Mouse (Mus musculus) hindbrain, embryonic 13.5 days (tissue): Measurements from ENCODE around the gene Rab27a. TPM values are rescaled to one million over a fixed set of nuclear protein-coding genes. Genes with fewer than 3 reads are reported as not detected.

Source experiments
- ATAC-seq: fragments of 200-750 bp; cut with Nextera tagmentation; 2 replicates; pipeline ENCODE4 v1.8.0; 2017; ENCODE audit warnings: moderate TSS enrichment; ENCODE audit not compliant: low FRiP score
- H3K27ac ChIP-seq: fragments of 300-500 bp; sonication (generic); 2 replicates; pipeline ENCODE4 v1.5.1; 2015; ENCODE audit warnings: inconsistent platforms, mild to moderate bottlenecking, moderate library complexity
- H3K27me3 ChIP-seq: fragments of 300-500 bp; sonication (generic); 2 replicates; pipeline ENCODE4 v1.6.1; 2015; ENCODE audit warnings: mild to moderate bottlenecking, inconsistent platforms
- H3K36me3 ChIP-seq: fragments of 300-500 bp; sonication (generic); 2 replicates; pipeline ENCODE4 v1.6.1; 2015; ENCODE audit warnings: mild to moderate bottlenecking, inconsistent platforms
- H3K4me1 ChIP-seq: fragments of 300-500 bp; sonication (generic); replicated peaks from 2 replicates; pipeline ENCODE4 v1.6.1; 2015; ENCODE audit warnings: inconsistent platforms
- H3K4me2 ChIP-seq: fragments of 300-500 bp; sonication (generic); 2 replicates; pipeline ENCODE4 v1.6.1; 2015; ENCODE audit warnings: inconsistent platforms, mild to moderate bottlenecking, moderate library complexity
- H3K4me3 ChIP-seq: fragments of 300-500 bp; sonication (generic); 2 replicates; pipeline ENCODE4 v1.5.1; 2015; ENCODE audit warnings: mild to moderate bottlenecking, inconsistent platforms
- H3K9ac ChIP-seq: fragments of 300-500 bp; sonication (generic); 2 replicates; pipeline ENCODE4 v1.6.1; 2015; ENCODE audit warnings: mild to moderate bottlenecking, inconsistent platforms
- H3K9me3 ChIP-seq: fragments of 300-500 bp; sonication (generic); 2 replicates; pipeline ENCODE4 v1.6.1; 2016; ENCODE audit warnings: inconsistent platforms
- WGBS: fragments of 180-500 bp; shearing (Covaris S2); methylation state at CpG from one replicate; pipeline ENCODE4 v1.1.7; 2015; 5-methylcytosine and 5-hydroxymethylcytosine counted together
- polyA plus RNA-seq: library from polyadenylated mRNA; unstranded; fragments of >200 nt; fragmentation: Nextera tagmentation; extraction: Ambion mirVana; gene quantifications from 2 replicates; pipeline ENCODE4 v1.2.1, GENCODE M21; 2015

The Rab27a gene
- polyA plus RNA-seq, 1 experiment from 2014 or later, result 1.3 TPM

DNA sequence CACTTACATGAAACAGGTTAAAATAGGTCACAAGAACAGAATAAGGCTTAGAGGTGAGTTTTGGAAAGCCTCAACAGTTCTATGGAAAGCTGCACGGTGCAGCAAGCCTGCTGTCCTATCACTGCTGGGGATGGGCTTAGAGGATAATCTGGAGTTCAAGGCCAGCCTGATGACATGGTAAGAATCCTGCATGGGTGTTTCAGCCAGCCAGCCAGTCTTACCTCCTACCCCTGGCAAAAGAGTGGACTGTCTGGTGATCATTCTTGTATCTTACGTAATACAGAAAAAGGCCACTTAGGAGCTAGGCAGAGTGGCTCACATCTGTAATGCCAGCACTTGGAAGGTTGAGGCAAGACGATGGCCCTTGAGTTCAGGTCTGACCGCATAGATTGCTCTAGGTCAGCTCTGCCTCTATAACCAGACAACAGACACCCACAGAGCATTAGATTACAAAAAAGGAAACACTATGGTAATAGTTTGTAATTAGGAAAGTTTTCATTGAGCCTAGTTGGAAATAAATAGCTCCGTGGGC lies 24.0 kb upstream of the Rab27a start:
- ATAC-seq, result no peak
- Histone ChIP-seq H3K9me3 (no peaks in the 10 kb centered on the region), H3K27me3 (no peaks in the 10 kb centered on the region), H3K9ac (no peak overlapping the region), H3K4me2 (no peak overlapping the region), H3K4me1 (peaks cover 2% of the 10 kb centered on the region; the same call in 1 of the 2 replicates), H3K4me3 (no peak overlapping the region), H3K36me3 (peaks cover 73% of the 10 kb centered on the region), H3K27ac (no peak overlapping the region)
- WGBS, result 94% methylated on average over 5 of the region's 5 CpGs

DNA sequence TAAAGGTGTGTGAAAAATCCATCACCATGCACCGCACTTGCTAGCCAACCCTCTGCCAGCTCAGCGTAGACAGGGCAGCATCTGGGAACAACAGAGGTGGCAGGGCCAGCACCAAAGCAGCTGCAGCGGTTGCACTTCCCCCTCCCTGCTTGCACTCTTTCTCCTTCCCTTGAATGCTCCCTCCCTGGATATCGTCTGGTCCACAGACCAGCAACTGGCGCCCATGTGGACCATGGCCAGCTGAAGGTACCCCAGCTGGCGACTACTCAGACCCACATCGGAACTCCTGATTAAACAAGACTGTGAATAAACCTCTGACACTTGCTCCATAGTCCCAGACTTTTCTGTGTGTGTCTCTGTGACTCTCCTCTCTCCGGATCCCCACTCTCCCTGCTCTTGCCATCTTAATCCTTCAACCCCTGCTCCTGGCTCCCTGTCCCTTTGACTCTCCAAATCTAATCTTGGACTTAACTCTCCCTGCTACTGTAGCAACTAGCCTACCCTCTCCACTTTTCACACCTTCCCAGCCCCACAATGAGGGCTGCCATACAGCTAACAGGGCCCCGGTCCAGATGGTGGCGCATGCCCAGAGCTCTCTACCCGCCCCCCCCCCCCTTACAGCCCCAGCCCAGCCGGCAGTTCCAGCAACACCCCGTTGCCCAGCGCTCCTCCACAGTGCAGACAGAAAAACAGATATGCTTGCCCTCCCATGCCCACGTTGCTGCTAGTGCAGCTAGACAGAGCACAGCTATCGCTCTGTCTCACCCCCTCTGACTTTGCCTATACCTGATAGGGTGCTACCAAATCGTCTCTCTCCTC lies 18.6 kb upstream of the Rab27a start:
- ATAC-seq, result peak; percentile 75
- WGBS, result 18% methylated on average over 17 of the region's 17 CpGs
- Histone ChIP-seq H3K4me1 (peaks cover 11% of the 10 kb centered on the region; the same call in 1 of the 2 replicates), H3K9ac (peak overlapping the region; percentile 13; the same call in 1 of the 2 replicates), H3K27me3 (no peaks in the 10 kb centered on the region), H3K4me3 (no peak overlapping the region), H3K27ac (peak overlapping the region; percentile 35; the same call in 1 of the 2 replicates), H3K36me3 (peaks cover 49% of the 10 kb centered on the region), H3K9me3 (no peaks in the 10 kb centered on the region), H3K4me2 (peak overlapping the region; percentile 36)

DNA sequence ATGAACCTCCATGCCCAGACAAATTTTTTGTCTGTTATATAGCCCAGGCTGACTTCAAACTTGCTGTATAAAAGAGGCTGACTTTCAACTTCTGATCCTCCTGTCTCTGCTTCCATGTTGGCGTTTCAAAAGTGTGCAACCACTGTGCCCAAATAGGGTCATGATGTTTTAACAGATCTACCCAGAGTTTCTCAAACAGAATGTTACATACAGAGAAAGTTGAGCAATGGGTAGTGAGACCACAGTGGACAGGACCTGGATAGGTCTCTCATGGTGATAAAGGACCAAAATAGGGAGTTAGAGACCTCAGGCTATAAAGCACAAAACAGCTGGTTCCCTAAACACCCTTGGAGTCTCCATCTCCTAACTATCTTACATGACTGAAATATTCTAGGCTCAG lies 14.2 kb upstream of the Rab27a start:
- Histone ChIP-seq H3K4me2 (no peak overlapping the region), H3K9me3 (no peaks in the 10 kb centered on the region), H3K9ac (no peak overlapping the region), H3K27me3 (no peaks in the 10 kb centered on the region), H3K4me1 (peaks cover 10% of the 10 kb centered on the region; the same call in 1 of the 2 replicates), H3K4me3 (no peak overlapping the region), H3K27ac (no peak overlapping the region), H3K36me3 (peaks cover 60% of the 10 kb centered on the region)
- 100% methylated on average over 1 of the region's 1 CpGs for WGBS
- ATAC-seq, result no peak

DNA sequence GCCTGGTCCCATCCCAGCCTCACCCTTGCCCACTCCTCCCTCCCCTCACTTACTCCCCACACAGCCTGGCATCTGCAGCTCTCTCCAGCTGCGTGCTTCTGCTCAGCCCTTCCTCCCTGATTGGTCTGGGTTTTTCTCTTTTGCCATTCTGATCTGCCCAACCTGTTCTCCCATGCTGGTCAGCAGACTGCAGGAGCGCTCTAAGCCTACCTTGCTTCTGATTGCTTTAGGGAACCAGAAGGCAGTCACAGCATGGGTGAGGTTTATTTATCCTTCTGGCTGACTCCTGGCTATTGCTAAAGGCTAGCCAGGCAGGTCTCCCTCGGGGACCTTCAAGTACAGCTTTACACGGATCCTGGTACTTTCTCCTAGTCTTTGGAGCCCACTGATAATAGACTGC lies 13.2 kb upstream of the Rab27a start:
- Histone ChIP-seq H3K9me3 (no peaks in the 10 kb centered on the region), H3K4me3 (no peak overlapping the region), H3K27ac (no peak overlapping the region), H3K36me3 (peaks cover 67% of the 10 kb centered on the region), H3K27me3 (no peaks in the 10 kb centered on the region), H3K4me1 (0 out of 2 replicates have a peak, but pooled peaks cover 1% of the 10 kb centered on the region), H3K4me2 (no peak overlapping the region), H3K9ac (no peak overlapping the region)
- no peak for ATAC-seq
- WGBS, result 69% methylated on average over 4 of the region's 4 CpGs

DNA sequence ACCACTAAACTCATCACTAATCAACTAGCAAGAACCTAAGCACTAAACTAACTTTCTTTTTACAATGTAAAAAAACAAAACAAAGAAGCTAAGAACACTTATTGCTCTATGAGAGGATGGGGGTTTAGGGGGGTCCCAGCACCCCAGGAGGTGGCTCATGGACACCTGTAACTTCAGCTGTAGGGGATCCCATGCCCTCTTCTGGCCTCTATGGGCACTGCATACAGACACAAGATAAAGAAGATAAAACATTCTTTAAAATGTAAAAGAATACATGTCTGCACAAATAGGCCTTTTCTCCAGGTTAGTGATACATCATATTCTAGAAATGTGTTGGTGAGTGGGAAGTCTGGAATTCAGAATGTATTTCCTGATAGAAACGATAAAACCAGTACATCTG lies 11.2 kb upstream of the Rab27a start:
- Histone ChIP-seq H3K27me3 (no peaks in the 10 kb centered on the region), H3K4me3 (no peak overlapping the region), H3K9me3 (no peaks in the 10 kb centered on the region), H3K4me1 (peaks cover 2% of the 10 kb centered on the region), H3K36me3 (peaks cover 63% of the 10 kb centered on the region), H3K27ac (no peak overlapping the region), H3K4me2 (no peak overlapping the region), H3K9ac (no peak overlapping the region)
- no peak for ATAC-seq
- 98% methylated on average over 1 of the region's 1 CpGs for WGBS

DNA sequence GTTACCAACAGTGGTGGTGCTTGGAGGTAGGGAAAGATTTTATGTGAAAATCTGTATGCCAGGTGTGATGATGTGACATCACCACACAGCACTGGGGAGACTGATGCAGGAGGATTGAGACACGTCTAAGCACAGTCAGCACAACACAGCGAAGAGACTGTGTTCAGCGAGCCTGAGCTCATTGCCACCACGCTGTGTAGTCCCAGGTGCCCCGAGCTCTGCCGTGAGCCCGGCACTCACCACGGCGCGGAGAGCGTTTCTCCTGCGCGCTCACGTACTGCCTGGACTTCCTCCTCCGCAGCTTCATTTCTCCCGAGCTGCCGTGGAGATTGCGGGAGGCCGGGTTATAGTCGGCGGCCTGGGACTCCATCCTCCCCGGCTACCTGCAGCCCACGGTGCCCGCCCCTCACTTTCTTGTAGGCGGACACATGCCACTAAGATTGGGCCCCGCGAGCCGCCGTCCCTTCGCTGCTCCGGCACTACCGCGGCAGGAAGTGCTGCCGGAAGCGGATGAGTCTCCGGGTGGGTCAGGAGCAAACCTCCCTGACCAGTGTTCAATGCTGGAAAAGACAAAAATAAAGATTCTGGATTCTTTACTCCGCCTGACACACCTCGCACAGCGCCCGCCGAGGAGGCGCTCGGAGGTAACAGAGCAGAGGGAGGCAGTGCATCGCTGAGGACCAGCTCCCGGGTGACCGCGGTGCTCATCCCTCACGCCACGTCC lies 5.3 kb upstream of the Rab27a start:
- peak overlapping the region; percentile 76 for H3K4me3 ChIP-seq
- peaks cover 12% of the 10 kb centered on the region for H3K36me3 ChIP-seq
- peak overlapping the region; percentile 85 for H3K9ac ChIP-seq
- peak; percentile 93 for ATAC-seq
- peaks cover 24% of the 10 kb centered on the region for H3K4me1 ChIP-seq
- peak overlapping the region; percentile 92 for H3K4me2 ChIP-seq
- no peaks in the 10 kb centered on the region for H3K9me3 ChIP-seq
- 0% methylated on average over 49 of the region's 49 CpGs for WGBS
- H3K27me3 ChIP-seq, result no peaks in the 10 kb centered on the region
- peak overlapping the region; percentile 91 for H3K27ac ChIP-seq

DNA sequence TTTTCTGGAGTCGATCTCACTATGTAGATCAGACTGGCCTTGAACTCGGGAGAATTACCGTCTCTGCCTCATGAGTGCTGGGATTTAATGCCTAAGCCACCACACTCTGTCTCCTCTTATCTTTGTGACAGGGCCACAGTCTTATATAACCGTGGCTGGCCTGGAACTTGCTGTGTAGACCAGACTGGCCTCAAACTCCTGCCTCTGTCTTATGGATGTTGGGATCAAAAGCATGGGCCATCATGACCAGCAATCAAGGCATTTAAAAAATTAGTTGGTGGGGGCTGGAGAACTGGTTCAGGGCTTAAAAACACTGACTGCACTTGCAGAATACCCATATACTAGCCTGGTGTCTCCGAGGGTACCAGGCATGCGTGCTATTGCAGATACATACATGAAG lies 4.6 kb upstream of the Rab27a start, which contains the start of gene Pigb:
Pigb (minus strand) TSS at position 299 of the 400 bp plus-strand sequence.
- H3K4me1 ChIP-seq, result peaks cover 31% of the 10 kb centered on the region
- peak within 1 kb of the TSS; percentile 91 for H3K27ac ChIP-seq
- H3K36me3 ChIP-seq, result peaks cover 11% of the 10 kb centered on the region; the same call in 1 of the 2 replicates
- H3K9me3 ChIP-seq, result no peaks in the 10 kb centered on the region
- H3K27me3 ChIP-seq, result no peaks in the 10 kb centered on the region
- H3K9ac ChIP-seq, result peak within 1 kb of the TSS; percentile 85
- H3K4me2 ChIP-seq, result peak within 1 kb of the TSS; percentile 92
- ATAC-seq, result no peak
- WGBS, result 38% methylated on average over 6 of the region's 6 CpGs
- H3K4me3 ChIP-seq, result peak within 1 kb of the TSS; percentile 76

DNA sequence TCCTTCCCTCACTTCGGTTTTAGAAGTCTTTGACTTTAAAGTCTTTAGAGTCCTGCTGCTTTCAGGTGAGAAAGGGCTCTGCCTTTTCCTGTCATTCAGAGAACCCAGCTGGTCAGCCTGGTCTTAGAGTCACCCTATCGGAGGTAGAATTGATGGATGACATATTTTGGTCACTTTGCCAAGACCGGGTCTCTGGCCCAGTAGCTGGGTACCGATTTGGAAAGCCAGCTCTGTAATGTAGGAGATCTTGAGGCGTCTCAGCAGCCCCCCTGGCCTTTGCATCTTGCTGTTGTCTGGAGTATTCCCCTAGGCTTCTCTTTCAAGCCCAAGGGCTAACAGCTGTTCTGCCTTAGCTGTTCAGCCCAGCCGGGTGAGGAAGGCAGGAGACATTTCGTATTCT lies 550 bp downstream of the Rab27a start:
- Histone ChIP-seq H3K4me3 (peak overlapping the region; percentile 48), H3K27me3 (peaks cover 11% of the 10 kb centered on the region; the same call in 1 of the 2 replicates), H3K9ac (peak overlapping the region; percentile 71), H3K27ac (no peak overlapping the region), H3K4me2 (peak overlapping the region; percentile 86), H3K9me3 (no peaks in the 10 kb centered on the region), H3K4me1 (peaks cover 28% of the 10 kb centered on the region), H3K36me3 (no peaks in the 10 kb centered on the region)
- WGBS, result 13% methylated on average over 7 of the region's 7 CpGs
- no peak for ATAC-seq

DNA sequence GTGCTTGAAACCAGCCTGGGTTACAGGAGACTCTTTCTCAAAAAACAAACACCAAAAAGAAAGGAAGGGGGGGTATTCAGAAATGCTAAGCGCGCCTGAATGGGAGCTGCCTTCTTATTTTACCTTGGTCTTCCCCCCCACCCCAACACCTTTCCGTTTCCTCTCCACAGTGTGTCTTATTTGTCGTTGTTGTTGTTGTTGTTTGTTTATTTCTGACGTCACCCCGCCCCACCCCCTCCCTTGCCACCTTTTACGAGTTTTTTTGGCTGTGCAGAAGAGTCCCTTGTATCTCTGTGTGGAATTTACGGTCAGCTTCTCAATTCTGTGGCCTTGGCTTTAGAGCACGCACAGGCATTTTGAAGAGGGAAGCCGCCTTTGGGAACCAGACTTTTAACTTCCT lies 1.1 kb downstream of the Rab27a start:
- Histone ChIP-seq H3K9ac (peak overlapping the region; percentile 71; the same call in 1 of the 2 replicates), H3K4me2 (peak overlapping the region; percentile 86; the same call in 1 of the 2 replicates), H3K27me3 (peaks cover 11% of the 10 kb centered on the region; the same call in 1 of the 2 replicates), H3K36me3 (no peaks in the 10 kb centered on the region), H3K4me3 (peak overlapping the region; percentile 48), H3K4me1 (peaks cover 23% of the 10 kb centered on the region), H3K9me3 (no peaks in the 10 kb centered on the region), H3K27ac (no peak overlapping the region)
- ATAC-seq, result no peak
- 77% methylated on average over 10 of the region's 10 CpGs for WGBS

DNA sequence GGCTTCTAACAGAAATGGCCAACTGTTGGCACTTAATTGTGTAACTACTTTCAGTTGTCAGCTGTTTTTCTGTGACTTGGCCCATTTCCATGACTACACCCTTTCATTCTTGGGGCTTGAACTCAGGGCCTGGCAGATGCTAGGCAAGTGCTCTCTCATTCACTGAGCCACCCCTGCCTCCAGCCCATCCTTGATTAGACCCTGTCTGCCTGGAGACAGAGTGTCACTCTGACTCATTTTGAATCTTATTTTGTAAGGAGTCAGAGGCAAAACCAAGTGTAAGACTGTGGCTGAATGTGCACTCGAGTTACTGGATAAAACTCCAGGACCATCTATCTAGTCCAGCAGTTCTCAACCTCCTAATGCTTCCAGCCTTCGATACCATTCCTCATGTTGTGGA lies 3.3 kb downstream of the Rab27a start:
- no peaks in the 10 kb centered on the region for H3K36me3 ChIP-seq
- no peak for ATAC-seq
- peaks cover 11% of the 10 kb centered on the region; the same call in 1 of the 2 replicates for H3K27me3 ChIP-seq
- no peak overlapping the region for H3K27ac ChIP-seq
- H3K4me3 ChIP-seq, result no peak overlapping the region
- H3K9me3 ChIP-seq, result no peaks in the 10 kb centered on the region
- 89% methylated on average over 2 of the region's 2 CpGs for WGBS
- H3K4me2 ChIP-seq, result no peak overlapping the region
- H3K4me1 ChIP-seq, result peaks cover 20% of the 10 kb centered on the region
- H3K9ac ChIP-seq, result no peak overlapping the region

DNA sequence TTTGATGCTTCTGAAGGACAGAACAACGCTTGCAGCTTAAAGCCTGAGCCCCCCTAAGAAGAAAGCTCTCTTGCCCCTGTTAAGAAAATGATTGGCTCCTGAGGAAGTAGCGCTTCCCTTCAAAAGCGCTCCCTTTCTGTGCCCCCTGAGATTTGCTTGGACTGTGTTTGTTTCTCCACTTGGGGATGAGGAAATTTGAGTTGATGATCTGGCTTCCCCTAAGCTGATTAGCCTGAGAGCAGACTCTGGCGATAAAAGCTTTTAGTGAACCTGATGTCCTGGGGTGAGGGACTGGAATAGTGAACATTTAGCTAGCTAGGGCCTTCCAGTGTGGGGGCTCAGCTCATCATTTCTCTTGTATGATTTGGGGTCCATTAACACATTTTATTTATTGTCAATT lies 4.3 kb downstream of the Rab27a start:
- H3K9me3 ChIP-seq, result no peaks in the 10 kb centered on the region
- peaks cover 11% of the 10 kb centered on the region; the same call in 1 of the 2 replicates for H3K27me3 ChIP-seq
- H3K4me3 ChIP-seq, result no peak overlapping the region
- H3K4me2 ChIP-seq, result no peak overlapping the region
- no peaks in the 10 kb centered on the region for H3K36me3 ChIP-seq
- peaks cover 20% of the 10 kb centered on the region for H3K4me1 ChIP-seq
- ATAC-seq, result no peak
- WGBS, result 28% methylated on average over 4 of the region's 4 CpGs
- H3K27ac ChIP-seq, result no peak overlapping the region
- H3K9ac ChIP-seq, result no peak overlapping the region

DNA sequence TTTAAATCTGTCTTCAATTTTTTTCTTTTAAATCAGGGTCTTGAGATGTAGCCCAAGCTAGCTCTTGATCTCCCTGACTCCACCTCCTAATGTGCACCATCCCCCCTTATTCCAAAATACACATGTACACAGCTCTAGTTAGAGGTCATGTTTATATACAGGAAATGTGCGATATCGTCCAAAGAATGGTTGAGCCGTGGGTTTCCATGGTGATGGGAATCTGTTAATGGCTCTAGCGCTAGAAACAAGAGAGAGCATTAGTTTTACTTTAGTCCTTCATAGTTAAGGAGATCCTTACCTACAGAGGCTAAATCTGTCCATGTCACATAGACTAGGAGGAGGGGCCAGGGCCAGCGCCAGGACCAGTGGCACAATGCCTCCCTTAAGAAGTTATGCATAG lies 5.2 kb downstream of the Rab27a start:
- no peaks in the 10 kb centered on the region for H3K36me3 ChIP-seq
- no peak for ATAC-seq
- H3K4me2 ChIP-seq, result no peak overlapping the region
- H3K9me3 ChIP-seq, result no peaks in the 10 kb centered on the region
- H3K4me3 ChIP-seq, result no peak overlapping the region
- peaks cover 11% of the 10 kb centered on the region for H3K4me1 ChIP-seq
- peaks cover 11% of the 10 kb centered on the region; the same call in 1 of the 2 replicates for H3K27me3 ChIP-seq
- H3K27ac ChIP-seq, result no peak overlapping the region
- no peak overlapping the region for H3K9ac ChIP-seq
- WGBS, result 68% methylated on average over 5 of the region's 5 CpGs
